Mouse (Mus musculus): ENCODE data around the gene Myo19.

Myo19 gene

GRCm38 (mm10) chr11:84948114-84948513 is 68.2 kb downstream of the Myo19 start:
- DNase-seq, result no peak

GRCm38 (mm10) chr11:84948526-84948925 is 68.6 kb downstream of the Myo19 start:
- DNase-seq, result no peak

GRCm38 (mm10) chr11:84952611-84953010 is 72.7 kb downstream of the Myo19 start:
- DNase-seq, result peak; percentile 50 to 54

GRCm38 (mm10) chr11:84956400-84956799 is 76.5 kb downstream of the Myo19 start:
- no peak for DNase-seq

GRCm38 (mm10) chr11:84957171-84957570 is 77.2 kb downstream of the Myo19 start:
- DNase-seq, result no peak

GRCm38 (mm10) chr11:84957591-84958270 is 77.8 kb downstream of the Myo19 start, which contains the start of gene Car4:
Gene Car4, plus strand, starts transcription at chr11:84957786.
- peak; percentile 33 for DNase-seq

GRCm38 (mm10) chr11:84958271-84958630 is 78.3 kb downstream of the Myo19 start:
- no peak for DNase-seq

GRCm38 (mm10) chr11:84959181-84959580 is 79.2 kb downstream of the Myo19 start:
- DNase-seq, result no peak

- peak; percentile 41 to 45 for DNase-seq
Measured at GRCm38 (mm10) chr11:84959701-84960181, 79.8 kb downstream of the Myo19 start.

GRCm38 (mm10) chr11:84960291-84960690 is 80.3 kb downstream of the Myo19 start:
- no peak for DNase-seq

GRCm38 (mm10) chr11:84960780-84961179 is 80.8 kb downstream of the Myo19 start:
- no peak for DNase-seq
